Mouse (Mus musculus): ENCODE results near the gene Nup160.
A peak's percentile ranks its signal among the peaks of the same experiment; 100 is the strongest.

Nup160 gene

DNA sequence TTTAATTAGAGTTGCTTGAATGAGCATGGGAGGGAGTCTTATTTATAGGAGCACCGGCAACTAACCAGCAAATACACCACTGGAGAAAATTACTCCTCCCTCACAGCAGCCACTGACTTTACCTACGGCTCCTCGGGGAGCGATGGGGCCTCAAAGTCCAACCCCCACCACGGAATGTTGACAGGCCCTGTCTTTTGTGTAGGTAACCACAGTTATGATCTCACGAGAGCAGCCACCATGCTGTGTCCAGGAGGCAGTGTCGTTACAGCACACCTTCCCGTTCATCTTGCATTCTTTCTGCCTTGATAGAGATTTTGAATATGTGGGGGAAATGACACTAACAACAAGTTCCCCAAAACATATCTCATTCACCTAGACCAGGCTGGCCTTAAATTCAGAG, at the start of gene Nup160:
Gene Nup160, plus strand, starts transcription at position 209 of the 400 bp plus-strand sequence.
- no peak for DNase-seq (ENCODE audit: inconsistent ontology term)

- no peak for DNase-seq (ENCODE audit: inconsistent ontology term)
Measured at GRCm38 (mm10) chr2:90628261-90628660, 48.8 kb upstream of the Nup160 start.

GRCm38 (mm10) chr2:90629552-90629951, 47.5 kb upstream of the Nup160 start:
- DNase-seq (ENCODE audit: inconsistent ontology term) = no peak

DNA sequence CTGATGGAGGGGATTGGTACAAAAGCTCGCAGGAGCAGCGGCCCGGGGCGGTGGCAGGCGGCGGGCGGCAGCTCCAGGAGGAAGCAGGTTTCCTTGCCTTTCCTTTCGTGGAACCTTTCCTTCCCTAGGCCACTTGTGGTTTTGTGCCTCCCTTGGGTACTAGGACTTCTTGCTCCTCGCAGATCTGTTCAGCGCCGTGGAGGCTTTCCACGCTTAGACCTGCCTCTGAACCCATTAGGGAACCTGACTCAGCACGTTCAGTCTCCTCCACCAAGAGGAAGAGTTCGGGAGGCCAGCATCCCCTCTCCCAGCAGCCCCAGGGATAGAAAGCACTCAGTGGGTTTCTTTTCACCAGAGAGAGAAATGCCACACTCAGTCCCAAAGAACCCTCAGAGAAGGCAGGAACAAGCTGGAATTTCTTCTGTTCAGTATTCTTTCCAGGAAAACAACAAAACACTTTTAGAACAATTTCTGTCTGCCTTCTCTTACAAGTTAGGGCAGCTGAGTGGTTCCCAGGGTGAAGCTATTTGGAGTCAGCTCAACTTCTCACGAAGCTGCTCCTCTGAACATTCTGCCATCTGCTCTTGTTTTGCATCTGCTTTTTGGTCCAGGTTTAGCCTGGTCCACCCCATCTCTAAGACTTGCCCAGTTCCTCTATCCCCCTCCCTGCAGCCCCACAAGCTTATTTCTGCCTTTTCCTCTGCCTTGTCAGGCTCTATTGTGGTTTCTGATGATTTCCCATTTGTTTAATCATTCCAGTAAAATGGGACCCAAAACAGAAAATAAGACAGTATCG, 44.9 kb upstream of the Nup160 start:
- no peak for DNase-seq (ENCODE audit: inconsistent ontology term)

DNA sequence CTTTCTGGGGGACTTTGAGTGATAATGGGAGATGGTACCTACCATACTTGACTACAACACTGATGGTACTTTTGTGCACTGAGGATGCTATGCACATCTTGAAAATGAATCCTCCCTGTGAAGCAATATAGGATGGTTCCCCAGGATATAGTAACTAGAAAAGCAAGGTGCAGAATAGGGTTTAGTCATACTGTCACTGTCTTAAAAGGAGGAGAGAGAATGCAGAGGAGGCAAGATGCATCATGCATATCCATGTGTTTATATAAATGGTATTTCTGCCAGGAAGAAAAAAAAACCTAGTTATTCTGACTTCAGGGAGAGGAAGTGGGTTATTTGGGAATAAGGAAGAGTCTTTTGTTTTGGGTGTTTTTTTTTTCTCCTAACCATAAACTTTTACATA, 42.3 kb upstream of the Nup160 start:
- no peak for DNase-seq (ENCODE audit: inconsistent ontology term)

GRCm38 (mm10) chr2:90635085-90635723, 41.8 kb upstream of the Nup160 start:
- no peak for DNase-seq (ENCODE audit: inconsistent ontology term)

GRCm38 (mm10) chr2:90636853-90637252, 40.2 kb upstream of the Nup160 start:
- no peak for DNase-seq (ENCODE audit: inconsistent ontology term)

GRCm38 (mm10) chr2:90638986-90639746, 37.8 kb upstream of the Nup160 start:
- no peak for DNase-seq (ENCODE audit: inconsistent ontology term)

DNA sequence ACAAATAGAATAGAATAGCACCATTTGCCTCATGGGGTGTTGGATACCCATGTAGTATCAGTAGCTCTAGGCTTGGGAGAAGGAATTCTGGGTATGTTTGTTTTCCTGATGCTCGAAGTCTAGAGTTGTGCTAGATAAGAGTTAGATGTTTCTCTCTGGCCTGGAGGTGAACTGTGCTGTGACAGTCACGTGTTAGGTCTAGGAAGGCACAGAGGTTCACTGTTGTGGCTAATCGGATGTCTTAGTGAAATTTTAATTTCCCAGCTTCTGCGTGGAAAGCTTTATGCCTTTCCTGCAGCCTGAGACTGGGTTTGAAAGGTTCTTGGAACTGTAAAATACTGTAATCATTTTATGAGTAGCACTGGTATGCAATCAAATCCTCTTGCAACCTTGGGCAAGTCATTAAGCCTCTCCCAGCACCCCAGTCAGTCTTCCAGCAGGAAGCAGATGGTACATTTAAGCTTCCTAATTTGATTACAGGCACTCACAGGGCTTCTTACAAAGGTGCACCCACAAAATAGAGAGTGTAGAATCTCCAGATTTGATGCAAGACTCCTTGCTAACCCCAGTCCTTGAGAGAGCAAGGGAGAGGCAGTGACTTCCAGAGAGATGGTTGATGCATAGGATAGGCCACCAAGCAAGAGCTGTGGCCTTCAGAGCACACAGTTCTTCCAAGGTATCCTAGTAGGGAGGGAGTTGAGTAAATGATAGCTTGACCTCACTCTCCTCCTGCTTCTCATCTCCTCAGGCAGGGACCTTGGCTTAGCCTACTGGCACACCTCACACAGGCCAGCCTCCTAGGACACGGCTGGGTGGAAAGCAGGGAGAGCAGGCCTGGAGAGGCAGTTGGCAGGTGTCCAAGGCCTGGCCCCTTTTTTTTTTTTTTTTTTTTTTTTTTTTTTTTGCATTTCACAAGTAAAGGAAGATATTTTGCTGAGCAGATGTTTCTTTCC, 37.0 kb upstream of the Nup160 start:
- DNase-seq (ENCODE audit: inconsistent ontology term) = peak; percentile 5

- DNase-seq (ENCODE audit: inconsistent ontology term) = peak; percentile 16
Measured at GRCm38 (mm10) chr2:90641007-90641709, 35.9 kb upstream of the Nup160 start.

GRCm38 (mm10) chr2:90641710-90642039, 35.3 kb upstream of the Nup160 start:
- no peak for DNase-seq (ENCODE audit: inconsistent ontology term)

- DNase-seq (ENCODE audit: inconsistent ontology term) = no peak
Measured at GRCm38 (mm10) chr2:90647084-90647483, 29.9 kb upstream of the Nup160 start.

DNA sequence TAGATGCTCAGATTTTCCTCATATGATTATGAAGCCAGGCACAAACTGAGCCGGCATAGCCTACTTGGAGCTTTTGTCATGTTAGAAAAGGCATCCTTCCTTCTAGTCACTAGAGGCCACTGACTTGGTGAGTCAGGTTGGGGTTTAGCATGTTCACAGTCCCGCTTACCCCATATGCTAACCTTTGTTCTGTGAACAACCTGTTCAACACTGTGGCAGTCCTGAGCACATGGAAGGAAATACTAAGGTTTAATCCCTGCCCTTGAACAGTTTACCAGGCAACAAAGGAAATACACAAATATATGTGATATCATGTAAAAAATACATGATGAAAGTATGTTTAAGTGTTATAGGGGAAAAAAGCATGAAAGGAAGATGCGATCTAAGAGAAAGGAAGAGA, 27.6 kb upstream of the Nup160 start:
- DNase-seq (ENCODE audit: inconsistent ontology term) = no peak

DNA sequence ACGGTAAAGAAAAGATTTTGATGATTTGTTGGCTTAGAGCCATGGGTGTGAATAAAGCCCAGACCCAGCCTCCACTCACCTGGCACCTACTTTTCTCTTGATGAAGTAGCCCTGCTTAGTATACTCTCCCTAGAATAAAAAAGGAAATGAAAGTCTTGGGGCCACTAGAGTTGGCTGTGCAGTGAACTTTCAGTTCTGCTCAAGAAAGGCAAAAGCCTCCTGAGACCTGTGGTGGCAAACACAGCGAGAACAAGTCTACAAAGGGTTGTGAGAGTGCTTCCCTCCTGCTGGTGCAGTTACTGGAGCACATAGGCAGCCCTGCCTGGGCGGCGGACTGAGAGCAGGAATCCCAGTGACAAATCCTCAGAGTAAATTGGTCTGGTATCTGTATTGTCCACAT, 27.1 kb upstream of the Nup160 start:
- DNase-seq (ENCODE audit: inconsistent ontology term) = no peak

- no peak for DNase-seq (ENCODE audit: inconsistent ontology term)
Measured at GRCm38 (mm10) chr2:90652101-90652500, 24.9 kb upstream of the Nup160 start.

GRCm38 (mm10) chr2:90652993-90653392, 24.0 kb upstream of the Nup160 start:
- DNase-seq (ENCODE audit: inconsistent ontology term) = no peak

GRCm38 (mm10) chr2:90655449-90655848, 21.6 kb upstream of the Nup160 start:
- DNase-seq (ENCODE audit: inconsistent ontology term) = no peak

GRCm38 (mm10) chr2:90658613-90659012, 18.4 kb upstream of the Nup160 start:
- no peak for DNase-seq (ENCODE audit: inconsistent ontology term)

DNA sequence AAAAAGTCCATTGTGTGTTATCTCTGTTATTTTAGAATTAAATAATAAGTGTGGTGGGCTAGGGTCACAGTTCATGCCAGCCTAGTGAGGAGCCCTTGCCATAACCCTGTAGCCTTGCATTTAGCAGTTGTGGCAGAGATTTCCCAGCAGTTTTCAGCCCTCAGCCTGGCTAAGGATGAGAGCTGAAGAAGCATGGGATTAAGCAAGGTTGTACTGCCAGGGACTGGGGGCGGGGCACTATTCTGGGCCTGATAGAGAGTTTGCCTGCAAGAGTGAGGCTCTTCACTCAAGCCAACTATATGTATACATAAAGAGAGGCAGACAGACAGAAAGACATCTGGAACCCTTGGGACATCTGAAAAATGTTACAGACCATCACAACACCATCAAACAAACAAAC, 18.0 kb upstream of the Nup160 start:
- no peak for DNase-seq (ENCODE audit: inconsistent ontology term)

DNA sequence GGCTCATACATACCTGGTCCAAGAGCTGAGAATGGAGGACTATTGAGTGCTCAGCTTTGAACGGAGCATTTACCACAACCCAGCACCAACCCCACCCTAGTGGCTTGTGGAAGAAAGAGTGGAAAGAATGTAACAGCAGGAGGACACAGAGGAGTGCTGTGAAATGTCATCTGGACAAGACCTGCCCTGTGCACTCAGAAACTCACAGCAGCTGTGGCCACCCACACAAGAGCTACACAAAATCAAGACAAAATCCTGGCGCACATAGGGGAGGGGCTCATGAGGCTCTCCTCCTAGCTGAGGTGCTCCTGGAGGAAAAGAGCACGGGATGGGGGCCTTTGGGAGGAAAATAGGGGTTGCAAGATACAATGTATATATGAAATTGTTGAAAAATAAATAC, 17.4 kb upstream of the Nup160 start:
- DNase-seq (ENCODE audit: inconsistent ontology term) = no peak

DNA sequence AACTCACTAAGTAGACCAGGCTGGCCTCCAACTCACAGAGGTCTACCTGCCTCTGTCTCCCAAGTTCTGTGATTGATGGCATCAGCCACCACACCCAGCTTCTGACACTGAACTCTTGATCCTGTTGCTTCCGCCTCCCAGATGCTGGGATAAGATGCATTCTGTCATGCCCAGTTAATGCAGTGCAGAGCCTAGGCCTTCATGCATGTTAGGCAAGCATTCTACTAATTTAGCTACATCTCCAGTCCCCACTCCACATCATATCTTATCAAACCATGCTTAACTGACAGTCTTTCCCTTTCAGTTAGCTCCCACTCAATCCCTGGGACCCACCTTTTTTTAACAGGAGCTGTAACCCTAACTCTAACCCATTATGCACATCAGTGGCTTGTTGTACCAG, 16.1 kb upstream of the Nup160 start:
- DNase-seq (ENCODE audit: inconsistent ontology term) = no peak

All from Muller cell, postnatal 12 days (primary cell).